Mouse (Mus musculus) v-Abl transformed pro-B cells (cell line): ENCODE results near the gene Nedd8.

Experiments used
- in situ Hi-C, 2 experiments: fragments of 400-800 bp; cut with MboI; formaldehyde crosslinking; loops; one replicate each; pipeline ENCODE4 v1.15.1; 2025; ENCODE audit not compliant: unreplicated experiment in 2 of 2

Gene Nedd8

GRCm38 (mm10) chr14:55618486-55619195 is 53.3 kb downstream of the Nedd8 start:
- in situ Hi-C loops: no loop called here

GRCm38 (mm10) chr14:55617822-55618221 is 54.1 kb downstream of the Nedd8 start, which contains the start of gene Rec8:
Gene Rec8 (plus strand): TSS chr14:55618037.
- in situ Hi-C loops: no loop called here

- in situ Hi-C loops: no loop called here
These were observed 55.1 kb downstream of the Nedd8 start for GRCm38 (mm10) chr14:55616844-55617243.

- in situ Hi-C loops: no loop called here
These were observed 56.0 kb downstream of the Nedd8 start for GRCm38 (mm10) chr14:55615876-55616275.

- in situ Hi-C loops: no loop called here
These were observed 57.3 kb downstream of the Nedd8 start for GRCm38 (mm10) chr14:55614565-55615178.

- in situ Hi-C loops: no loop called here
These were observed 58.6 kb downstream of the Nedd8 start for GRCm38 (mm10) chr14:55613346-55613745.
